Mouse (Mus musculus): ENCODE data around the gene Rcsd1. TPM values are rescaled to one million over a fixed set of nuclear protein-coding genes. Genes with fewer than 3 reads are reported as not detected.

Rcsd1 gene
- total and polyA plus RNA-seq, 3 experiments = 22.7 to 81.1 (median 35.7) TPM

DNA sequence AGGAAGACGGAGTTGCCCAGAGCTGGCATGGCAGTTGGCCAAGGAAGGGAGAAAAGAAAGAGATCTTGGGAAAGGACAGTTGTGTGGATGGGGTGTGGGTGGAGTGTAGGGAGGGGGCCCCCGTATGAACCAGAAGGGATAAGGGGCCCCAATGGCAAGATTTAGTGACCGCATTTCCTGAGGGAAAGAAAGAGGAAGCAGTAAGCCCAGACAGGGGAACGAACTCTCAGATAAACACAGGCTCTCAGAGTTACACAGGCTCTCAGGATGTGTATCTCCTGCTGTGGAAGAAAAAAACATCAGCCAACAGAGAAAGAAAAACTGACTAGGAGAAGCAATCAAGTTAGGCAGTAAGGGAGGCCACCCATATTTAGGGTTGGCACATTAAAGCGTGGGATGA, 58.4 kb downstream of the Rcsd1 start:
- dilution Hi-C loops (cut with MboI; ENCODE audit: extremely low pct_ligation_motif_present, extremely low pct_unique_long_range_greater_than_20kb, low sequenced_read_pairs) = no loop called here
- no peaks in the 10 kb centered on the region for H3K27me3 ChIP-seq (replicated peaks)
- H3K9me3 ChIP-seq (replicated peaks; ENCODE audit: low read length) = no peaks in the 10 kb centered on the region

DNA sequence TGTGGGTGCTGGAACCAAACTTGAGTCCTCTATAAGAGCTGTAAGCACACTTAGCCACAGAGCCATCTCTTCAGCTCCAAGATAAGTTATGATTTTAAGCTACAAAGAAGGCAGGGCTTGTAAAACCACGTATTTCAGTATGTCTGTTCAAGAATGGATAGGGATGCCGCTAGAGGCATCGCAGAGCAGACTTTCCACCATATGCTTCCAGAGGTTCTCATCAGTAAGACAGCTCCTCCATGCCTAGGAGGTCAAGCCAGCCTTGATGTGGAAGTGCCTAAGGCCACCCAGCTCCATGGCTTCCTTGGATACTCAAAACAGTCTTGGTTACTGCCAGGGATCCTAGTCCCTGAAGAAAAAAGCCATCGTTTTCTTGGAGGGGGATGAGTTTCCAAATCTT, 64.5 kb downstream of the Rcsd1 start:
- Histone ChIP-seq H3K27me3 (replicated peaks) (no peaks in the 10 kb centered on the region), H3K4me1 (ENCODE audit: control insufficient read depth in 1 of 2, insufficient read depth in 2 of 2) (peaks cover 0 to 3% of the 10 kb centered on the region in 2 experiments; a peak in 1 of 4 replicates), H3K4me2 (ENCODE audit: insufficient read depth, low read depth, poor library complexity, severe bottlenecking) (no peak overlapping the region), H3K4me3 (replicated peaks in 1 of 3; ENCODE audit: low read depth in 2 of 3, low read length in 2 of 3, poor library complexity in 1 of 3) (no peak overlapping the region), H3K79me2 (replicated peaks; ENCODE audit: control insufficient read depth, extremely low read depth, insufficient read depth, poor library complexity, severe bottlenecking) (no peaks in the 10 kb centered on the region), H3K9ac (ENCODE audit: insufficient read depth, low read depth) (no peak overlapping the region), H3K27ac (ENCODE audit: insufficient read depth, low read depth) (no peak overlapping the region), H3K36me3 (replicated peaks in 1 of 2; ENCODE audit: control insufficient read depth in 1 of 2, insufficient read depth in 1 of 2, low read length in 1 of 2) (peaks cover 8 to 30% of the 10 kb centered on the region in 2 experiments), H3K9me3 (replicated peaks; ENCODE audit: low read length) (no peaks in the 10 kb centered on the region)
- TF ChIP-seq ZC3H11A (IDR thresholded peaks at IDR 0.05; ENCODE audit: low read depth, low read length) (no peak), JUN (IDR thresholded peaks at IDR 0.05; ENCODE audit: insufficient read depth, low read depth, low read length) (no peak), POLR2A (IDR thresholded peaks at IDR 0.05; ENCODE audit: low read depth, low read length) (no peak), MAZ (IDR thresholded peaks at IDR 0.05; ENCODE audit: low read depth, low read length) (no peak), CTCF (conservative IDR thresholded peaks at IDR 0.05 in 1 of 2, IDR thresholded peaks at IDR 0.05 in 1 of 2; ENCODE audit: low read depth in 2 of 2, low read length in 2 of 2) (no peak; a peak in 1 of 4 replicates), USF1 (IDR thresholded peaks at IDR 0.05; ENCODE audit: low read depth, low read length) (no peak), MEF2A (IDR thresholded peaks at IDR 0.05; ENCODE audit: borderline replicate concordance, low read depth, low read length) (no peak), ELF1 (IDR thresholded peaks at IDR 0.05; ENCODE audit: low read depth, low read length) (no peak), ETS1 (conservative IDR thresholded peaks at IDR 0.05; ENCODE audit: low read depth, low read length) (no peak), TCF12 (IDR thresholded peaks at IDR 0.05; ENCODE audit: low read depth, low read length) (no peak), BHLHE40 (IDR thresholded peaks at IDR 0.05; ENCODE audit: low read depth, low read length) (no peak), CHD1 (IDR thresholded peaks at IDR 0.05; ENCODE audit: low read depth, low read length) (no peak), GABPA (IDR thresholded peaks at IDR 0.05; ENCODE audit: insufficient replicate concordance, low read depth, low read length) (no peak), USF2 (conservative IDR thresholded peaks at IDR 0.05; ENCODE audit: low read depth, low read length) (no peak), MXI1 (IDR thresholded peaks at IDR 0.05; ENCODE audit: low read depth, low read length) (no peak), ZMIZ1 (IDR thresholded peaks at IDR 0.05; ENCODE audit: low read depth, low read length) (no peak), MAX (IDR thresholded peaks at IDR 0.05; ENCODE audit: low read length) (no peak)
- DNase-seq (ENCODE audit: extremely low read depth) = no peak
- dilution Hi-C loops (cut with MboI; ENCODE audit: extremely low pct_ligation_motif_present, extremely low pct_unique_long_range_greater_than_20kb, low sequenced_read_pairs) (no loop called here), in situ Hi-C loops (cut with MboI; ENCODE audit: low pct_ligation_motif_present, low pct_unique_long_range_greater_than_20kb, low sequenced_read_pairs) (loop anchor here (25.0 kb wide), 1 partner anchor 342 kb away; no protein-coding TSS in a partner anchor)

More for the DNA sequence above, 58.4 kb downstream of the Rcsd1 start:
- in situ Hi-C loops (cut with MboI; ENCODE audit: low pct_ligation_motif_present, low pct_unique_long_range_greater_than_20kb, low sequenced_read_pairs) = loop anchor here (25.0 kb wide), 1 partner anchor 511 kb away; no protein-coding TSS in a partner anchor
- no peak for TF ChIP-seq E2F4 (IDR thresholded peaks at IDR 0.05; ENCODE audit: insufficient replicate concordance, low read depth, low read length)
- TF ChIP-seq HCFC1 (IDR thresholded peaks at IDR 0.05; ENCODE audit: low read depth, low read length) = no peak
- TF ChIP-seq JUND (conservative IDR thresholded peaks at IDR 0.05; ENCODE audit: low read depth, low read length) = no peak
- TF ChIP-seq RCOR1 (conservative IDR thresholded peaks at IDR 0.05; ENCODE audit: low read depth, low read length) = no peak
- TF ChIP-seq EP300 (IDR thresholded peaks at IDR 0.05; ENCODE audit: low read length) = no peak
- TF ChIP-seq SMC3 (IDR thresholded peaks at IDR 0.05; ENCODE audit: low read depth, low read length) = no peak
- no peak for TF ChIP-seq GABPA (IDR thresholded peaks at IDR 0.05; ENCODE audit: insufficient replicate concordance, low read depth, low read length)
- TF ChIP-seq USF1 (IDR thresholded peaks at IDR 0.05; ENCODE audit: low read depth, low read length) = no peak
- no peak for TF ChIP-seq ZC3H11A (IDR thresholded peaks at IDR 0.05; ENCODE audit: low read depth, low read length)
- no peak for TF ChIP-seq CHD1 (IDR thresholded peaks at IDR 0.05; ENCODE audit: low read depth, low read length)
- no peak for TF ChIP-seq USF2 (conservative IDR thresholded peaks at IDR 0.05; ENCODE audit: low read depth, low read length)
- TF ChIP-seq MEF2A (IDR thresholded peaks at IDR 0.05; ENCODE audit: borderline replicate concordance, low read depth, low read length) = no peak
- TF ChIP-seq ETS1 (conservative IDR thresholded peaks at IDR 0.05; ENCODE audit: low read depth, low read length) = no peak
- TF ChIP-seq CTCF (conservative IDR thresholded peaks at IDR 0.05 in 1 of 2, IDR thresholded peaks at IDR 0.05 in 1 of 2; ENCODE audit: low read depth in 2 of 2, low read length in 2 of 2) = no peak
- peaks cover 0 to 13% of the 10 kb centered on the region in 2 experiments; a peak in 2 of 4 replicates for H3K4me1 ChIP-seq (ENCODE audit: control insufficient read depth in 1 of 2, insufficient read depth in 2 of 2)
- no peak overlapping the region for H3K27ac ChIP-seq (ENCODE audit: insufficient read depth, low read depth)
- DNase-seq (ENCODE audit: extremely low read depth) = no peak
- H3K36me3 ChIP-seq (replicated peaks in 1 of 2; ENCODE audit: control insufficient read depth in 1 of 2, insufficient read depth in 1 of 2, low read length in 1 of 2) = peaks cover 32 to 84% of the 10 kb centered on the region in 2 experiments
- no peak overlapping the region for H3K9ac ChIP-seq (ENCODE audit: insufficient read depth, low read depth)
- H3K4me2 ChIP-seq (ENCODE audit: insufficient read depth, low read depth, poor library complexity, severe bottlenecking) = no peak overlapping the region
- H3K4me3 ChIP-seq (replicated peaks in 1 of 3; ENCODE audit: low read depth in 2 of 3, low read length in 2 of 3, poor library complexity in 1 of 3) = no peak overlapping the region
- no peaks in the 10 kb centered on the region for H3K79me2 ChIP-seq (replicated peaks; ENCODE audit: control insufficient read depth, extremely low read depth, insufficient read depth, poor library complexity, severe bottlenecking)
